Mouse (Mus musculus) fat pad, adult 2 months (tissue): ENCODE measurements at regions not wholly inside any gene's neighbourhood (a gene's known extent, or its start where the extent isn't known, plus 50 kb on each side); places are given as distances from the start of the nearest gene placed in this dataset.
A peak's percentile ranks its signal among the peaks of the same experiment; 100 is the strongest.

Experiments
- DNase-seq: peaks from one replicate; pipeline ENCODE4 v3.0.0-alpha.2; 2011; ENCODE audit warnings: low read depth, low spot score; ENCODE audit errors: extremely low read depth

DNA sequence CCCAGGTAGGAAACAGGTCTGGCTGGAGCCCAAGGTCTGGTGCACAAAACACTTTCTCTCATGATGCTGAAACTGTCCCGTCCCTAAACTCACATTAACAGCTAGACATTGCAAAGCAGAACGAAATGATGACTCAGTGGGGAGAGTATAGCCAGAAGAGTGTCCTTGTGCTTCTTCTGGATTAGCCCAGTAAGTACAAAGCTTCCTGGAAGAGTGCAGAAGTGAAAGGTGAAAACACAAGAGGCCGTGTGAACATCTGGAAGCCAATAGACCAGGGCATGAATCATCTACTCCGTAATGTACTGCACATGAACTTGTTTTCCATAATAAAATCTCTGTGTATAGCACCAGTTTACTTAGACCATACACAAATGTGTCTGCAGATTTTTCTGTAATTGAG is 194.7 kb upstream of the Gm9747 start:
- peak; percentile 16 for DNase-seq

DNA sequence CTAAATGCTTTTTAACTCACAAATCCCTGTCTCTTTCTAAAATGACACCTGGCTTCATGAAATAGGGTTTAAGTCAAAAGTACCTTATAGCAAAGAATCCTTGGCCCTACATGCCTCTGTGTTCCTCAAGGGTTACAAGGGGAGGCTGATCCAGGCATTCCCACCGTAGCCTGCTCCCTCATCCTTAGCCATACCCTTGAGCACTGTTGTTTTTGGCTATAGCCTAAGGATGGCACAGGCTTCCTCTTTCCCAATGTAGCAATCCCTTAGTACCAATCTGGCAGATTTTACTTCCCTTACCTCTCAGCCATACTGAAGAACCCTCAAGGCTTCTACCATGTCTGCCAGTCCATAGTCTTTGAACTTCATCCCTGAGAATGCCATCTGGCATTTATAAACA is 194.2 kb upstream of the Gm9747 start:
- peak; percentile 59 for DNase-seq

DNA sequence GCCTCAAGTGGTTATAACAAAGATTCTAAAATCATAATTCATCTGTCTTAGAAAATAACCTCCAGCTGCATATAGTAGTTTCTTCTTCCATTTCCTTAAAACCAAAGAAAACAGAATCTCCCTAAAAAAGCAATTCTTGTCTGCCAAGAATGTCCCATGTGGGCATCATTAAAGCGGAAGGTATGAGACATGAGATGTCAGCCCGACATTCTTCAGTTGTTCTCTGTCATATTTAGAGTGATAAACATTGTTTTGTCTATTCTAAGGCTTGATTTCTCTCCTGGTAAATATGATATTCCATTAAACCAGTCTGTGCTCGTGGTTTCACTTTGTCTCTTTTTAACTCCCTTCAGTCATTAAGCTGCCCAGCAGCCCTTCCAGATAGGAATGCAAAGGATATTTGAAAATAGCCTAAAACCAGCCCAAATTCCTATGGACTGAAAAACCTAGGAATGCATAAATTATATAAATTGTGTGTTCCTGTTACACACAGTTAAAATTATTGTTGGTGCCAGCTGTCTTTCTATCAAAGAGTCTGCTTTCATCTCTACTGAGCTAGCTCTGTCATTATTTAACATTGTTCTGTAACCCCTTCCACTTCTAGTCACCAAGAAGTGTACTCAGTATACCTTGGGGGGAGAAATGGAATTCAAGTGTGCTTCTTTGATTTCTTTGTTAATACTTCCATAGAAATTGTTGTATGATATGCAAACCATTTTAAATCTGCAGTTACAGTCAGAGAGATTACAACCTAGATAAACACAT is 191.4 kb upstream of the Gm9747 start:
- no peak for DNase-seq

DNA sequence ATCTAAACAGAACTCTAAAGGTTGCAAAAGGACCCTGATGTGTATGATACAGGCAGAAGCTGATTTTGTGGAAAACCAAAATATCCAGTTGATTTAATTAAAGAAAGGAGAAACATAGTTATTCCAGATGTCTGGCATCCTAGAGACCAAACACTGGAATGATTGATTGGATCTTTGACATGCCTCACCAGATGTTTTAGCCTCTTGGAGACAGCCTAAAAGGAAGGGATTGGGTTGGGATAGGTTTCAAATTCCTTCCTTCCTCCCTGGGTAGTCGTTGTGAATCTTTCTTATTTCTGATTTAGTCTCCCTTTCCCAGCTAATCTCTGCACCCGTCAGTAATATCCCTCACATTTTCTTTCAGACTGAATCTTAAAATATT is 190.9 kb upstream of the Gm9747 start:
- no peak for DNase-seq

DNA sequence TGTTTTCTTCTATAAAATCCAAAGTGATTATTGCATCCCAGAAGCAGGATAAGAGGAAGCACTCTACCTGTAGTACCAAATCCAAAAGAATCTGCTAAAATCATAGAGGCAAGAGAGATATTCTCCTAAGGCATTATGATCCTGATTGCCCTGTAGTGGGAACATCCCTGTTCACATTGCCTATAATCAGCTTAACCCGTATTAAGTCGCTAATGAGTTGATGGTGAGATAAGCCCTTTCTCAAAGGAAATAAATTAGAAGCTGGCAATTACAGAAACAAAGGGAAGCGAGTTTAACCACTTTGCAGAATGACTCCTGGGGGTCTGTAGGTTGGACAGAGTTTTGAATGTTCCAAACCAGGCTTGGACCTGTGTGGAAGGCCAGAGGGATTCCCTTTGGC is 190.4 kb upstream of the Gm9747 start:
- peak; percentile 43 for DNase-seq

DNA sequence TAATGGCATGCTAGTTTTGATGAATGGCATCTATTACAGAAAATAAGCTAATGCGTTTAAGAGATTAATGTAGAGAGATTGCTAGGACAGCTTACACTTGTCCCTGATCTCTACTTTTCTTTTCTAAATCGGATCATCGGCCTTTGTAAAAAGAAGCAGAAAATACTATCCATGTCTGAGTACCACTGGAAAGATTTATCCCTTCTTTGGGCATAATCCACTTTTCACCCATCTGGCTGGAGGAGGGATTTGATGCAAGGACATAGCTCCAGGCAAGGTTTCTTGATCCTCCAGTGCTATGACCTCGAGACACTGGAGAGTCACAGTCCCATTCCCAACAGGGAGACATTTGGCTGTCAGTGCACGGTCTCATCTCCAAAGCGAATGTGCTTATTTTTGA is 166.6 kb upstream of the Gm9747 start:
- DNase-seq: no peak

DNA sequence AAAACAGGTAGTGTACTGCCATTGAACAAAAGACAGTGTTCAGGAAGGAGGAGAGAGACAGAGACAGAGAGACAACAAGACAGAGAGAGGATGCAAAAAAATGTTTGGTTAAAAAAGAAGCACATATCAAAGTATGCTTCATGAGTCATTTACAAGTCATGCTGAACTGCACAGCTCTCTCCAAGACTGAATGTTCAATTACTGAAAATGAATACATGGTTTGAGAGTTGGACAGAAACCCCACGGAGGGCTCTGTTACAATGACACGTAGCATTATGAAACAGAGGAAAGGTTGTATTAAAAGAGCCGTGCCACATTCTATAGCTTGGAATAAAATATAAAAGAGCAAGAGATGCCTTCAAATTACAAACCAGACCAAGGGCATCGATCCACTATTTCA is 164.3 kb upstream of the Gm9747 start:
- no peak for DNase-seq

DNA sequence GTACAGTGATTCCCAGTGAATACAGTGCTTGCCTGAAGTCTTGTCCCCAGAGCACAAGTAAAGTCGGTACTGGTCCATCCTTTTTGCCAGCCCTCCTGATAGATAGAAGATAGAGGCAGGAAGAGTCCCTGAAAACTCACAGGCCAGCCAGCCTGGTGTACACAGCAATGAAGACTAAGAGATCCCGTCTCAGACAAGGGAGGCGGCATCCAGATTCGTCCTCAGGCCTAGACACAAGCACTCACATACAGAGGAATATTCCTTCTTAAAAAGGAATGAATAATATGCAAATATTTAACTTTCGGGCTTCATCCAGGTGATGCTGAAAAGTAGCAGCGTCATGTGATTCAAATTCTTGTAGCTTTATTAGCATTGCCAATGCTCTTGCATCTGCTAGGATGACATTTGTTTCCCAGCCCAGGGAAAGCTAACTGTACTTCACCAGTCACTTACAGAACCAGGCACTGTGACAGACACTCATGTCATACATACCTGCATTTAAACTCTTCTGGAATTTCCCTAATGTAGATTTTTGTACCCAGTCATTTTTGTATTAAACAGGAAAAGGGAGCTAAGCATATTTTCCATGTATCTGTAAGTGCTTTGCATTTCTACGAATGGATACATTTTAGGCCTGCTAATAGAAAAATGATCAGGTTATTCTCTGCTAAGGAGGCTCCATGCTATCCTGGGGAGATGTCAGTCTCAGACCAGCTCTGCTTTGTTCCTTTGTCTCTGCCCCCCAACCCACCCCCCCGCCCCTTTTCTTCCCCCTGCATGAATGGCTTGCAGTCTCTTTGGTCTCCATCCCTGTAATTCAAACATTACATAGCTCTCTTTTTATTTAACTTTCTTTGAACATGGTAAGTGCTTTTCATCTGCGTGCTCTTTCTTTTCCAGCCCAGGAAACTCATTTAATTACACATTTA is 162.5 kb upstream of the Gm9747 start:
- no peak for DNase-seq

DNA sequence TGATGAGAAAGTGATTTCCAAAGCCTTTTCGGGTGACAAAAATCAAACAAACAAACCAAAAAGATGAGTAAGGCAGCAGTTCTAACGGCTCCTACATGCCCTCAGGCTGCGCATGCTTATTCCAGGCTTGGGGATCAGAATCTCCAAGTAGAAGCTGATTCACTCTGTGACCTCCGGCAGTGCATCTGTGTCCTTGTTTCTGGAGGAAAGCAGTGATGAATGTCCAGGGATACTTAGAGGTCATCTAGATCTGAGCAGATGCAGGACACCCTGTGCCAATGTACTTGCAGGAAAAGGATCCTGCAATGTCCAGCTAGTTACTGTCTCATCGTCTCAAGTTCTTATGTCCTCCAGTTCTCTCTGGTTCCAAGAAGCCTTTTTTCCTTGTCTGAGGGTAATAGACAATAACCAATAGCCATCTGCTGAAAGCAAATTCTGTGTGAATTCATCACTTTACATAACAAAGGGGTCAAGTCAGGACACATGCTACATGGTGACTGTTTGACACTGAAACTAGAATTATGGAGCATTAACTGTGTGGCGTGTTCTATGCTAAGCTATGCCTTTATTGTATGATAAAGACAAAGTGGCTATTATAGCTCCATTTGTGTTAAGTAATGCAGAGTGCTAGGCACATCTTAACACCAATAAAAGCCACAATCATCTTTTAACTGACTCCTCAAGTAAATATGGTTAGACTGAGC is 143.6 kb upstream of the Gm9747 start:
- DNase-seq: no peak

DNA sequence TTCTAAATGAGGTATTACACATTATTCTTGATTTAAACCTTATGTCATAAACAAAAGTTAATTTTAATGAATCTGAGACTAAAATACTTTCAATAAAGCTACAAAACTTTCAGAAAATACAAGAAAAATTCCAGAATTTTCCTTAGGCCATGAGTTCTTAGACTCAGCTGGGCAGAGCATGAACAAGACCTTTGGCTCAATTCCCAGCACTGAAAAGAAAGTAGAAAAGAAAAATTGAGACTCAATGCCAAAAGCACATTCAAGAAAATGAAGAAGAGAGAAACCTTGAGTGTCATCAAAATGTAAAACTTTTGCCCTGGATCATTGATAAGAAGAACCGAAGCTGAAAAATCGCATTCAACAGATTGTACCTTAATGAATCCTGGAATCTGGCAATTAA is 137.8 kb upstream of the Gm9747 start:
- no peak for DNase-seq

DNA sequence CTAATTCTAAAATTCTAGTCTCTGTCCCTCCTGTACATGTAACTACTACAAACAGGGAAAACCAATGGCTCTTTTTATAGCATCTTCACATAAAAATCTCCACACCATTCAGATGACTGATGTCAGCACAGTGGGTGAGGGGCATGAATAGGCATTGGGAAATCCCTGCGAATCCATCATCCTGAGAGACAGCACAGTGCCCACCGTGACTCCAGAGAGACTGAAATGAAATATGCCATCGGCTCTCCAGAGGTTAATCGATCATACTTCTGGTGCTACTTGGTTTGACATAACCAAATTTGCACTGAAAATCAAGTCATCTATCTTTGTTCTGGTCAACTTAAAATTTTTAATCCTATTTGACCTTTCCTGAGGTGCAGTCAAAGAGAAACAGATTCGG is 126.2 kb upstream of the Gm9747 start:
- DNase-seq: no peak

DNA sequence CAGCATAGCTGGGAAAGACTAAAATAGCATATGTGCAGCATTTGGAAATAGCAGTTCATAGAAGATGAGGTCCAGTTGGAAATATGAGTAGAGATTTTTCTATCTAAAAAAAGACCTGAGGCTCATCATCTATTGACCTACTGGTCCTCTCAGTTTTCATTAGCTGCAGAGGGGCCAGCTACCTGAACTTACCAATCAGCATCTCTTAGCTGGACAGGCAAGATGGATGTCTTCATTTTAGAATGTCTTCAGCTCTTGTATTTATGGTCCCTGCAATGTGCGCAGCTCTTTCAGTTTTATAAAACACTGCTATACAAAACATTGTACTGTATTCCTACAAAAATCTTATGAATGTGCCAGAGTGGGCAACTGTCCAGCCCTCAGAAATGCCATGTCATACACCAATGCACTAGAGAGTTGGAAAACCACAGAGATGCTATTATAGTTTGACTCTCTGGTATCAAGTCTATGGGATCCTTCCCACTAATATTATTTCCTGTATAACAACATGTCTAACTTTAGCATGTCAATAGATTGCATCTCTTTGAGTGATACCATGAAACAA is 122.8 kb upstream of the Gm9747 start:
- DNase-seq: no peak

DNA sequence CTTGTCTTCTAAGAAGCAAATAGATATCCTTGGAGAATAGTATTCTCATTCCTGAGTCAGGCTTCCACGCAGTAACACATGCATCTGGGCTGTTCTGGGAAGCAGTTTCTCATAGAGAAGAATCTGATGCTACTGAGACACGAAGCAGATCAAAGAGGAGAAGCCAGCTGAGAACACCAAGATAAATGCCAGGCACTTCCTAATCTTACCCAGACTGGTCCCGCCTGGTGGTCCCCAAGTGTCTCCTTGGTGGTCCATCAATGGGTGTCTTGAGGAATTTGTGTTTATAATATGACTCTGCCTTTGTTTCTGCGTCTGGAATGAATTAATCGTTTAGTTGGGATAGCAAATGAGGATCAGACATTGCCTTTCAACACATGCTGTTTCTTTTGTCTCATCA is 120.5 kb upstream of the Gm9747 start:
- DNase-seq: no peak

DNA sequence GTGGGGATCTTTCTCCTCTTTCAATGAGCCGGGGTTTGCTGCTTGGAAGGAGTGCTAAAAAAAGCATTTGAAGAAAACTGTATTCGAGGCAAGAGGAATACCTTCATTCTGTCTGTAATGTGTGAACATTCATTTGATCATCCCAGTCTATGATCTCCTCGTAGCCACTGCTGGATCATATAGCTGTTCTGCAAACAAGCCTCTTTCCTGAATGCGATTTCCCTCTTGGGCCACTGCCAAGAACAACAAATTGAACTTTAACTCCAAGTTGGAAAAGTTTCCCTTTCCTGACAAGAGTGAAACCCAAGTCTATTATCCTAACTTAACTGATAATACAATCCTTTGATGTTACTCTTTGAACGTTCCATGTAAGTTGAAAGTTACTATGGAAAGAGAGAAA is 108.4 kb upstream of the Gm9747 start:
- DNase-seq: no peak

DNA sequence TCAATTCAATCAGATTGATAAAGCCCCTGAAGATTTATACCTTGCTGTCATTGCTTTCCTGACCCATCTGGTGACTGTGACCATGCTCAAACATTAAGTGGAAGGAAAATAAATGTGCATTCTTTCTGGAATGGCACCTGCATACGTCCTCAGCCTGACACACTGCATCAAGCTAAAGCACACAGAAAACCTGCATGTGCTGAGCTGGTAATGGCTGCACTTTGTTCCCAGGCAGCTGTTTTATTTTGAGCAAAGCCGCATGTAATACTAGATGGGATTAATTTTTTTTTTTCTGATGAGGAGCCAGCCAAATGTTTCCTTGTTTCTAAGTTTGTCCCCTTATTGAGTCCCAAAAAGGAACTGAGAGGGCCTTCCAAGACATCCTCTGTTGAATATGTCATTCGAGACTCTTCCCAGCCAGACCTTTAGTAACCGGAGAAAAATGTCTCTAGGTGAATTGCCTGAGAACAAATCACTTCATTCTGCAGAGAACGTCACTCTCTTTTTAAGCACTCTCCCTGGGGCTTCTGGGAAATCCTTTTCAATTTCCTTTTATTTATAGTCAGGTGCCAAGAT is 103.1 kb upstream of the Gm9747 start:
- no peak for DNase-seq

DNA sequence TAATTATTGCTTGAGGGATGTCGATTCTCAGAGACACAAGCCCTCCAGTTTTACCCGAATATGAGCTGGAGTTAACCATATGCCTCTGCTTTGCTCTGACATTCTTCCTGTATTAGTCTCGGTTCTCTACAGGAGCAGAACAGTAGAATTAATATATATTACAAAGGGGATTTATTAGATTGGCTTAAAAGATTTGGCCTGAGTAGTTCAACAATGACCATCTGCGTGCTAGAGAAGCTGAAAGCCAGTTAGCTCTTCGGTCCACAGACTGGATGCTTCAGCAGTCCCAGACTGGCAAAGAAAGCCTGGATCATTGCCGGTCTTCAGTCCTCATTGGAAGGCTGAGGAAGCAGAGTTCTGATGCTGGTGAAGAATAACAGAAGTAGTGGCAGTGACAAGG is 100.4 kb upstream of the Gm9747 start:
- DNase-seq: no peak

DNA sequence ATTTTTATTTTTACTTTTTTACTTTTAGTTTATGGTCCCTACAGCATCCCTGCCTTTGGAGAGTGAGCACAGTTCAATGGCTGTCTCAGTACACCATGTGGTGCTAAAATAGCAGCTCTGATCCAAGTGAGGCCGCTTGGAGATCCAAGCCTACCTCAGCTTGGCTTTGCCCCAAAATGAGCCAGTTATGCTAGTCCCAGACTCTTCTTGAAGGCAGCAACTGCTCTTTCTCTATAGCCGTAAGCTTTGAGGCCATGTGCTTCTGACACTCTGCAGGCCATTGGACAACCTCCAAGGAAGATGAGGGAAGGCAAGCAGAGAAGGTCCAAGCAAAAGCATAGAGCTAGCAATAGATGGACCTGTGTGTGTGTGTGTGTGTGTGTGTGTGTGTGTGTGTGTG is 98.0 kb upstream of the Gm9747 start:
- DNase-seq: no peak

DNA sequence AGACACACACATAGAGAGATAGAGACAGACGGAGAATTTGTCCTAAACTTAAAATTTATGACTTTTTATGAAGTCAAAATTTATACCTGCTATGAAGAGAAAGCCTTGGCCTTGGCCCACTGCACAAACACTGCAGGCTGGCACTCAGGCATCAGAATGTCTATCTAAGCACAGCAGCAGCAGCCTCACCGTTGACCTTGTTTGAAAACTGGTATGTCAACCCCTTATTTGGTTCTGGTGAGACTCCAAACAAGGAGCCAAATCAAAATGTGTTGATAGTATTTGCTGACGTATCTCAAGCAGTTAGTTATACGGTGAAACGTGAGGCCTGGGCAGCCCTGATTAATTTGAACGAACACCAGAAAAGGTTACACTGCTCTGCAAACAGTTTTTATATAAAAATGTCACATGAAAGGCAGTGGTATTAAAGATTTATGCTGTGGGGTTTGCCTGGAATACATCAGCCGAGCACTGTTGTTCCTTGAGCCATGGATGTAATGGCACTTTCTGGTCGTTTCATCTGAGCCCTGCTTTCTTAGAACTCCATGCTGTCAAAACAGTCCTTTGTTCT is 97.1 kb upstream of the Gm9747 start:
- DNase-seq: no peak

DNA sequence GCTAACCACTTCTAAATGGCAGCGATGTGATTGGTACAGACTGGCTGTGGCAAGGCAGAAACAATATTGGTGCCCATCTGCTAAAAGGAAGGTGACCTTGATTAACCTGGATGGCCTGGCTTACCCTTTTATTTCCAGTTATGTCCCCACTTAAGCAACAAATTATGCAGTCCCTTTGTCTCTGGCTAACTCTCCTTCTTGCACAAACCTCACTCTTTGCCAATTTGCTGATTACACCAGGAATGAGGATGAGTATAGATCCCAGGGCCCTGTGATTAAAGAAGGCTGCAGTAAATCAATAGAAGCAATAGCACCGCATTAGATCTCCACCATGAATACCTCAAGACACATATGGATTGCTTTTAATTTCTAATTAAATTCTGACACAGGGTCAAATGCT is 87.7 kb upstream of the Gm9747 start:
- peak; percentile 67 for DNase-seq

DNA sequence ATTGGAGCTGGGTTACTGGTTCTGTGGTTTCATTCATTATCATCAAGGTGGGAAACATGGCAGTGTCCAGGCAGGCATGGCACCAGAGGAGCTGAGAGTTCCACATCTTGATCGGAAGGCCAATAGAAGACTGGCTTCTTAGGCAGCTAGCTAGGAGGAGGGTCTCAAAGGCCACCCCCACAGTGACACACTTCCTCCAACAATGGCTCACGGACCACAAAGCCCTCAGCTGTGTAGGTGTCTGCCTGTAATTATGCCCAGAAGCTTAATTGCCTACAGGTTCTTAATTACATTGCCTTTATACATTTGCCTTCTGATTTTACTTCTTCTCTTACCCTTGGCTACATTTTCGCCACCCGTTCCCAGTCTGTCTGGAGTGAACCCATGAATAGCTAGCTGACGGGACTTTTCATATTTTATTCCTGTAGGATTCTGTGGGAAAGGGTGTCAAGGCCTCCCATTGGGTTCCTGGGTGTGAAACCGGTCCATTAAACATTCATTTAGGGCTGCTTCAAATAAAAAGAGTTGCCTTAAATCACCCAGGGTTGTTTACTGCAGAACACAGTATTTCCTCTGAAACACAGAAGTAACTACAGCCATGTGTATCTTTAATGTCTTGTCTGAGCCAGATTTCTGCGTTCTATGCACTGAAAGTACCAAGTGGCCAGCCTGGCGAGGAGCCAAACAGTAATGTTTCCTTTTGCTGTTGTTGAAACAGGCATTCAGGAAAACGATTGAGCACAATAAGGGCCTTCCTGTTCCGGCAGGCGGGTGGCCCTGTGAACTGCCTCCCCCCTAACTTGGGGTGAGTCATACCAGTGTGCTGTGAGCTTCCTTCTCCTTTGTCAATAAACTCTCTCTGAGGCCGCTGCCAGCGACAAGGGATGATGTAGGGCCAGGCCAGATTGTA is 82.4 kb upstream of the Gm9747 start:
- DNase-seq: no peak
